Mouse (Mus musculus): ENCODE results near the gene Itgad. TPM values are rescaled to one million over a fixed set of nuclear protein-coding genes. Genes with fewer than 3 reads are reported as not detected.
A peak's percentile ranks its signal among the peaks of the same experiment; 100 is the strongest.

Itgad gene
- total RNA-seq, 2 experiments from 2014 or later: 0.17 TPM; not detected in 1

DNA sequence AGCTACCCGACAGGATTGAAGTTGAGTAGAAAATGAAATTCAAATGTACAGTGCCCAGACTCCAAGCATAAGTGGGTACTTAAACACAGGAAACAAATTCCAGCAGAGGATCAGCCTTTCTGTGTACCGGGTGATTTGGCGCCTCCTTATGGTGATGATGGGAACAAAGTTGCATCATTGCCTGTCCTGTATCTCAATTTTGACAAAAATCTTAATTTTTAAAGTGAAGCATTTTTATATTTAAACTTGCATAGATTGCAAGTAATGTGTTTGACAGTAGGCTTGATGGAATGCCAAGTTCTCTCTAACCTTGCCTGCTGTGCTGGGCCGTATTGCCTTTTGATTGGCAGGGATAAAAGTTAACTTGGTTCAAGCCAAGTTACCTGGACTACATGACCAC is 84.8 kb downstream of the Itgad start:
- no peak for DNase-seq
- intact Hi-C loops (cut with DNase I): no loop called here

DNA sequence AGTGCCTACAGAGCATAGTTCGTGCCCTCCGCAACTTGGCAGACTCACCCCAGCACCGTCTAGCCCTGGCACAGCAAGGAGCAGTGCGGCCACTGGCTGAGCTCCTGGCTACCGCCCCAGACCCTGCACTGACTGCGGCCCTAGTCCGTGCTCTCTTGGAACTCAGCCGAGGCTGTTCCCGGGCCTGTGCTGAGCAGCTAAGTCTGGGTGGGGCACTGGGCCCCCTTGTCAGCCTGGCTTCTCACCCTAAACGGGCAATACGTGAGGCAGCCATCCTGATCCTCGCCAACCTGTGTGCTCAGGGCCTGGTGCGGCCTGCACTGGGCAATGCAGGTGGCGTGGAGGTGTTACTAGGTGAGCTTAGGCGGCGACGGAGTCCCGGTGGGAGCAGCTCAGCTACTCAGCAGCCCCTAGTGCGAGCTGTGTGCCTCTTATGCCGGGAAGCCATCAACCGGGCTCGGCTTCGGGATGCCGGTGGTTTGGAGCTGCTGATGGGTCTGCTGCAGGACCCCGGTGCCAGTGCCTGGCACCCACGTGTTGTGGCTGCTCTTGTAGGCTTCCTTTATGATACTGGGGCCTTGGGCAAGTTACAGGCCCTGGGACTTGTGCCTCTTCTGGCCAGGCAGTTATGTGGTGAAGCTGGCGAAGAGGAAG is 86.1 kb downstream of the Itgad start:
- intact Hi-C loops (cut with DNase I): no loop called here
- no peak for DNase-seq

GRCm38 (mm10) chr7:128242331-128242730 is 88.2 kb downstream of the Itgad start:
- intact Hi-C loops (cut with DNase I): no loop called here
- DNase-seq: no peak

GRCm38 (mm10) chr7:128243921-128244320 is 89.7 kb downstream of the Itgad start:
- no peak for DNase-seq
- intact Hi-C loops (cut with DNase I): no loop called here

DNA sequence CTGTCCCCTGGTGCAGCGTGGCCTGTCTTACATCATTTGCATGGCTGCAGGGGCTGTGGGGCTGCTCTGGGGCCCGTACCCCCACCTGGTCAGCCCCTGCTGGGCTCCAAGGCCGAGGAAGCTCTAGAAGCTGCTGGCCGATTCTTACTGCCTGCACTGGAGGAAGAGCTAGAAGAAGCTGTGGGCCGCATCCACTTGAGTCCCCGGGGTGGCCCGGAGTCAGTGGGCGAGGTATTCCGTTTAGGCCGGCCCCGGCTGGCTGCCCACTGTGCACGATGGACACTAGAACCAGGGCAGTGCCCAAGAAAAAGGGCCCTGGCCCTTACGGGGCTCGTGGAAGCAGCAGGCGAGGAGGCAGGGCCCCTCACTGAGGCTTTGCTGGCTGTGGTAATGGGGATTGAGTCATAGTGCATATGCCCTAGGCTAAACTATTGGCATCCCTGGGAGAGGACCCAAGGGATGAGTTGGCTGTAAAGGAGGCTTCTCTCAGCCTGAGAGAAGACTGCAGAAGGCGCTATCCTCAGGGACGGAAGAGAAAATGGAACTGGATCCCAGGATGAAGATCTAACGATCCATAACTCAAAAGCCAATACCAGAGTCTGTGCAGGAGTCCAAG is 90.3 kb downstream of the Itgad start:
- intact Hi-C loops (cut with DNase I): loop anchor here (5.0 kb wide), 1 partner anchor 463 kb away; no protein-coding TSS in a partner anchor

DNA sequence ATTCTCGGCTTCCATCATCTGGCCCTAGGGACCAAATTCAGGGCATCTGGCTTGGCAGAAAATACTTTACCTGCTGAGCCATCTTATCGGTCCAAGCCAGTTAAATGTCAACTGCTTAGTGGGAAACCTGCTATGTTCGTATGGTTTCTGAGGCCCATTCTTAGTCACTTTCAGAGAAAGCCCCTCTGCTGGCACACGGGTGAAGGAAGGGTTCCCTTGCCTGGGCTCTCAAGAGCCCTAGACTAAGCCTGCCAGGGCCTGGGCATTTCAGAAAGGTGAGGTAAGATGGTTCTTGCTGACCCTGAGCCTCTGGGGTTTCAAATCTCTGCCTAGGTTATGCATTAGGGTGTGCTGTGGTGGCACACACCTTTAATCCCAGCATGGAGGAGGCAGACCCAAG is 91.4 kb downstream of the Itgad start:
- intact Hi-C loops (cut with DNase I): loop anchor here (5.0 kb wide), 1 partner anchor 462 kb away; no protein-coding TSS in a partner anchor

More for the DNA sequence above, 90.3 kb downstream of the Itgad start:
- DNase-seq: no peak

DNA sequence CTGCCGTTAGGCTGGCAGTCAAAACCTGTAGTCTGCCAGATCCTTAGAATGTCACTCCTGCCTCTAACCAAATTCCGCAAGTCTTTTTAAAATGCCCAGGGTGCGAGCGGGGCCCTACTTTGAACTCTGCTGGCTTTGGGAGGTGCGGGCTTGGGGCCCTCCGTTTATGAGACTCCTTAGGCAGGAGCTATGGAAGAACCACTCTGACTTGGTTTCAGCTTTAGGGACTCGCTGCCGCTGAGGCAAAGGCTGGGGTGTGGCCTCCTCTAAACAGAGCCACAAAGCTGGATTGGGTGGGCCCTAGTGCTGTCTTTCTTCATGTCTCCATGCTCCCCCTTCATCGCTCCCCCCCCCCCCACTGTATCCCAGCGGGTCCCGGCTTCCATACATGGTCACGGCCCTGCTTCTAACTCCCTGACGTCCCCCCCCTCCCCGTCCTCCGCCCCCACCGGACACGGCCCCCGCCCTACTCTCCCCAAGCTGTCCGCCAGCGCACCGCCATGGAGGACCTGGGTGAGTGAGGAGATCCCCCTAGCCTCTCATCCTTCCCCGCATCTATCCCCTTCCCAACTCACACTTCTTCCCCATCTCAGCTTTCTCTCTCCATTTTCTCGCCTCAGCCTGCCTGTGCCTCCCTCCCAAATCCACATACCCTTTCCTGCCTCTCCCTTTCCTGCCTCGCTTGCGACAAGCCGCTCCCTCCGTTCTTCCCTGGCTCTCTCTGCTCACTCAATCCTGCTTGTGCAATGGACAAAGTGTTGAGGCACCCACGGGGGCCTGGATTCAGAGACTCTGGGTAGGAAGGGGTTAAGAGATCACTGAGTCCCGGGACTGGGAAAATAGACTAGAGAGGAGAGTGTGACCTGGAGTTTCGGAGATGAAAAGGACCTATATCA is 92.6 kb downstream of the Itgad start, which contains the start of gene Tgfb1i1:
Gene Tgfb1i1, plus strand, starts transcription at position 317 of the 896 bp plus-strand sequence.
- intact Hi-C loops (cut with DNase I): loop anchor here (1.0 to 5.0 kb wide), 2 partner anchors 99 to 461 kb away; no protein-coding TSS in a partner anchor
- peak; percentile 71 to 75 for DNase-seq

More for the DNA sequence above, 91.4 kb downstream of the Itgad start:
- no peak for DNase-seq

DNA sequence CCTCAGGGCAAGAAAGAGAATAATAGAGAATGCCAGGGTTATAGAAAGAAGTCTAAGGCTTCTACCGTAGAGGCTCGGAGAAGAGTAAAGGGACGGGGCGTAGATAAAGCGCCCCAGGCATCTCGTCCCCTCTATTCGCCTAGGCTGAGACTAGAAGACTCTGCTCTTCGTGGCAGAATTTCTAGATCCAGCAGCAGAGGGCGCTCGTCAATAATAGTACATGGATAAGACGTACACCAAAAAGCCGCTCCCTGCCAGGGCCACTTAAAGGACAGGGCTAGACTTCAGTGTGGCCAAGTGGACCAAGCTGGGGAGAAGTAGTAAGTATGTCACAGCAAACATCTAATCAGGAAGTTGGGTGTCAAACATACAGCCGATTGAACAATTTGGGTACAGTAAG is 93.3 kb downstream of the Itgad start:
- intact Hi-C loops (cut with DNase I): loop anchor here (1.0 to 5.0 kb wide), 2 partner anchors 98 to 460 kb away; no protein-coding TSS in a partner anchor

GRCm38 (mm10) chr7:128248081-128249042 is 94.2 kb downstream of the Itgad start:
- no peak for DNase-seq
- intact Hi-C loops (cut with DNase I): loop anchor here (5.0 kb wide), 1 partner anchor 459 kb away; no protein-coding TSS in a partner anchor

More for the DNA sequence above, 93.3 kb downstream of the Itgad start:
- peak; percentile 89 to 92 for DNase-seq

- intact Hi-C loops (cut with DNase I): loop anchor here (5.0 kb wide), 1 partner anchor 457 kb away; no protein-coding TSS in a partner anchor
Measured at GRCm38 (mm10) chr7:128249998-128250397, 95.8 kb downstream of the Itgad start.

GRCm38 (mm10) chr7:128251946-128252345 is 97.8 kb downstream of the Itgad start:
- intact Hi-C loops (cut with DNase I): no loop called here
- no peak for DNase-seq

More at GRCm38 (mm10) chr7:128249998-128250397, 95.8 kb downstream of the Itgad start:
- DNase-seq: no peak

- intact Hi-C loops (cut with DNase I): no loop called here
Measured at GRCm38 (mm10) chr7:128252609-128253008, 98.4 kb downstream of the Itgad start.

GRCm38 (mm10) chr7:128254978-128255377 is 100.8 kb downstream of the Itgad start:
- intact Hi-C loops (cut with DNase I): no loop called here
- DNase-seq: no peak

More at GRCm38 (mm10) chr7:128252609-128253008, 98.4 kb downstream of the Itgad start:
- DNase-seq: no peak

GRCm38 (mm10) chr7:128255757-128256156 is 101.6 kb downstream of the Itgad start:
- intact Hi-C loops (cut with DNase I): no loop called here
- no peak for DNase-seq

GRCm38 (mm10) chr7:128256783-128257334 is 102.7 kb downstream of the Itgad start:
- intact Hi-C loops (cut with DNase I): no loop called here
- peak in 1 of 2 experiments; percentile 45 for DNase-seq

GRCm38 (mm10) chr7:128265411-128265810 is 111.2 kb downstream of the Itgad start, which contains the start of gene Slc5a2:
TSS of gene Slc5a2 (plus strand) at chr7:128265657.
- intact Hi-C loops (cut with DNase I): no loop called here

DNA sequence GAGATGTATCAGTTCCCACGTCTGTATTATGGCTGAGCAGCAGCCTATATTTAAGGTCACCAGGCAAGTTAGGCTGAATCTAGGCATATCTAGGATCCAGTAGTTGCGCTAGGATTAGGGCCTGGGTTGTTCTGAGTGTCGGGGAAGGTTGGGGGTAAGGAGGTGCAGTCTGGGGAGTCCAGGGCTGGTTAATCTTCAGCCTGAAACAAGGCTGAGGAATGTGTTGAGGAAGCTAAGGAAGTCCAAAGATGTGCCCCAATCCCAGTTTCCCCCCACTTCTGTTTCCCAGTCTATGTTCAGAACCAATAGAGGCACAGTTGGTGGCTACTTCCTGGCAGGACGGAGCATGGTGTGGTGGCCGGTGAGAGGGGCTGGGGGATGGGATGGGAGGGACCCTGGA is 111.9 kb downstream of the Itgad start:
- intact Hi-C loops (cut with DNase I): no loop called here
- DNase-seq: no peak

More at GRCm38 (mm10) chr7:128265411-128265810, 111.2 kb downstream of the Itgad start, which contains the start of gene Slc5a2:
- no peak for DNase-seq

DNA sequence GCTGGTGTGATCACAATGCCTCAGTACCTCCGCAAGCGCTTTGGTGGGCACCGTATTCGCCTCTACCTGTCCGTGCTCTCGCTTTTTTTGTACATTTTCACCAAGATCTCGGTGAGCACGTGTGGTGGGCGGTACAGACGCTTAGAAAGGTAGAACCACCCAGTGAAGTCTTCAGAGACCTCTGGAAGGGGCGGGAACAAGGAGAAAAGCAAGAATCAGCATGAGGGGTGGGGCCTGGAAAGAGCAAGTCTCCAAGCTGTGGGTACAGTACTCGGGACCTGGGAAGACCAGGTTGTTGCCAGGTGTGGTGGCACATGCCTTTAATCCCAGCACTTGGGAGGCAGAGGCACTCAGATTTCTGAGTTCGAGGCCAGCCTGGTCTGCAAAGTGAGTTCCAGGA is 113.2 kb downstream of the Itgad start:
- no peak for DNase-seq
- intact Hi-C loops (cut with DNase I): no loop called here

DNA sequence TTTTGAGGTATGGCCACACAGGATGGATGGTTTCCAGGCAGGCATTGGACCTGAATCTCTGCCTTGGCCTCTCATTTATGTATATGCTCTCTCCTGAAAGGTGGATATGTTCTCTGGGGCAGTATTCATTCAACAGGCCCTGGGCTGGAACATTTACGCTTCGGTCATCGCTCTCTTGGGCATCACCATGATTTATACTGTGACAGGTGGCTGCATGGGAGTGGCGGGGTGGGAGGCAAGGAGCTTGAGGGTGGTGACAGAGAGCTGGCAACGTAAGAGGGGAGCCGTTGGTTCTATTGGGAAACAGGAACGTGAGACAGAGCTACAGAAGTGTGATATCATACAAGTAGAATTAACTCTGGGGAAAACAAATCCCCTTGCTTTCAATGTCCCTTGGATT is 113.6 kb downstream of the Itgad start:
- intact Hi-C loops (cut with DNase I): no loop called here
- no peak for DNase-seq
